Mouse (Mus musculus): ENCODE results near the gene Hoxa10. TPM values are rescaled to one million over a fixed set of nuclear protein-coding genes. Genes with fewer than 3 reads are reported as not detected.

Hoxa10 gene
- polyA plus RNA-seq, 1 experiment from 2014 or later: 0.18 TPM

DNA sequence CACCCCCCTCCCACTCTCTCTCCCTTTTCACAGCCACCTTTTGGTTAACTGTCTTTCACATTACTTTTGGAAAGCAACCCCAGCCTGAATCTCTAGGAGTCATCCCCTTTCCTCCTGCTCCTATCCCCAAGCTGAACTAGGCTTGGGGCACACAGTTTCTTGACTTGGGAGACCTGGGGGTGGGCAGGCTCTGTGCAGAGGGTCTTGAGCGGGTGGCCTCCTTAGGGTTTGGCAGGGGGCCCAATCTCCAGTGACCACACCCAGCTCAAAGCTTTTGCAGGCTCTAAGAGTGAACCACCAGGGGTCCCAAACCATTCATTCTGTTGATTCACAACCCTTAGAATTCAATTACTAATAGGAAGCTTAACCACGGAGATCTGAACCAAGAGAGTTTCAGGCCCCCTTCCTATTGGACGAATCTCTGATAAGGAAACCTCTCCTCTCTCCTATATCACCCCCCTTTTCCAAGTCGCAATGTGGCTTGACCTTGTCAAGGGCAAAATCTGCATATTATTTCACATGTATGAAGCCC lies 2.2 kb upstream of the Hoxa10 start:
- WGBS: 6% methylated on average over 4 of the region's 4 CpGs
- Histone ChIP-seq H3K4me2 (ENCODE audit: low read depth, low read length) (no peak overlapping the region), H3K9ac (ENCODE audit: low read length) (no peak overlapping the region), H3K36me3 (ENCODE audit: control insufficient read depth, insufficient read depth, low read length) (no peaks in the 10 kb centered on the region), H3K27ac (ENCODE audit: low read length) (no peak overlapping the region), H3K9me3 (replicated peaks; ENCODE audit: control insufficient read depth, low read length) (no peaks in the 10 kb centered on the region), H3K4me3 (replicated peaks; ENCODE audit: low read length) (no peak overlapping the region), H3K4me1 (ENCODE audit: control insufficient read depth, insufficient read depth, low read length) (peaks cover 8% of the 10 kb centered on the region), H3K27me3 (ENCODE audit: control insufficient read depth, insufficient read depth, low read length) (peaks cover 92% of the 10 kb centered on the region)
- ATAC-seq (ENCODE audit: insufficient read depth, low FRiP score): no peak

DNA sequence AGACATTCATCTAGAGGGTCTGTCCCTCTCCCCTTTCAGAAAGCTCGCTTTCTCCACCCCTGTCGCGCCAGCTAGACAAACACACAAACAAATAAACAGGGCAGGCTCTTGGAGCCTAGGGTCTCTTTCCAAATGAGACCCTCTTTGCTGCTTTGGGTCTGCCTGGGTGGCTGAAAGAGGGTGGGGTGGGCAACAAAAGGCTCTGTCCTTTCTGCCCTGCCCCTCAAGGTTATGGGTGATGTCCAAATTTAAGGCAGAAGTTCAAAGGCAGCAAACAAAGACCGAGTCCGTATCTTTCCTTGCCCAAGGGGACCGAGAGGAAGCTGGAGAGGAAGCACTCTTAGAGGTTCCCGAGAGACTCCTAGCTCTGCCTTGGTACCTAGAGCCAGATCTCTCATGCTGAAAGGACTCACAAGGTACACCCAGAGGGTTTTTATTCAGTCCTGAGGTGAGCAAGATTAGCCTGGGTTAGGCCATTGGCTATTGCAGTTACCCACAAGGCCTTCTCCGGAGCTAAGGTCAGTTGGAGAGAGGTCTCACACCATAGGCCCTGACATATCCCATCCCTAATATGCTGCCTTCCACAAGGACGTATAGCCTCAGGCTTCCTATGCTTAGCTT lies 457 bp upstream of the Hoxa10 start:
- H3K27ac ChIP-seq (ENCODE audit: low read length): no peak overlapping the region
- H3K9ac ChIP-seq (ENCODE audit: low read length): no peak overlapping the region
- 3% methylated on average over 9 of the region's 9 CpGs for whole genome bisulfite sequencing
- no peak overlapping the region for H3K4me3 ChIP-seq (replicated peaks; ENCODE audit: low read length)
- H3K27me3 ChIP-seq (ENCODE audit: control insufficient read depth, insufficient read depth, low read length): peaks cover 94% of the 10 kb centered on the region
- no peaks in the 10 kb centered on the region for H3K9me3 ChIP-seq (replicated peaks; ENCODE audit: control insufficient read depth, low read length)
- ATAC-seq (ENCODE audit: insufficient read depth, low FRiP score): no peak
- peaks cover 8% of the 10 kb centered on the region for H3K4me1 ChIP-seq (ENCODE audit: control insufficient read depth, insufficient read depth, low read length)
- no peaks in the 10 kb centered on the region for H3K36me3 ChIP-seq (ENCODE audit: control insufficient read depth, insufficient read depth, low read length)
- no peak overlapping the region for H3K4me2 ChIP-seq (ENCODE audit: low read depth, low read length)

DNA sequence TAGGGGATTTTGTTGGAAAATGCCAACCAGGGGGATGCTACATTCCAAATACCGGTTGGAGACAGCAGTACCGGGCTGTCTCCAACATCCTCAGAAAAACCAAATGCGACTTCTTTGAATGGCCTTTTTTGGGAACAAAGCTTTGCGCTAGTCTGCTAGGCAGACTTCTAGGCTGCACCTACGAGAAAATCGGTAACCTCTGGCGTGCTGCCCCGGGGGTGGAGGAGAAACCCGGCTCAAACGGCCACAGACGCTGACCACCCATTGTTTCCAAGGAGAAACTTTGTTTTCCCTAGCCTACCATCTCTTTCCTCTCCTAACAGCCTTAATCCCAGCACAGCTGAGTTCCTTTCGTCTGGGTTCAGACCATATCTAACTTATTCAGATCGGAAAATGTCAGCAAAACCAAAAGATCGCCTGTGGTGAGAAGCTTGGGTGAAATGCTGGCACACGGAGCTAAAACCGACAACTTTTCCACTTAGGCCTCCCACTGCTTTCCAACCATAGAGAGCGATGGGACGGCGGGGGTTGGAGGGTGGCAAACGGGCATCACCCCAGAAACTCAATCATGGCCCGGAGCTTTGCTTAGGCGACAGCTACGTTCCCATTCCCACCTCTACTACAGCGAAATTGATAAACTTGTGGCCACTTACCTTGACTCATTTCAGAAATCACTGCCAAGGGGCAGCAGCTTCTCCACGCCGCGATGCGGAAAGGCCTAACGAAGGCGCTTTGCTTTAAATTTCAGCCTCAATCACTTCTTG lies 847 bp downstream of the Hoxa10 start:
- Histone ChIP-seq H3K27me3 (ENCODE audit: control insufficient read depth, insufficient read depth, low read length) (peaks cover 94% of the 10 kb centered on the region), H3K4me3 (replicated peaks; ENCODE audit: low read length) (peak overlapping the region; percentile 19), H3K9me3 (replicated peaks; ENCODE audit: control insufficient read depth, low read length) (no peaks in the 10 kb centered on the region), H3K36me3 (ENCODE audit: control insufficient read depth, insufficient read depth, low read length) (no peaks in the 10 kb centered on the region), H3K27ac (ENCODE audit: low read length) (no peak overlapping the region), H3K4me1 (ENCODE audit: control insufficient read depth, insufficient read depth, low read length) (peaks cover 4% of the 10 kb centered on the region; the same call in 1 of the 2 replicates), H3K9ac (ENCODE audit: low read length) (no peak overlapping the region), H3K4me2 (ENCODE audit: low read depth, low read length) (peak overlapping the region; percentile 30)
- 2% methylated on average over 30 of the region's 30 CpGs for WGBS
- ATAC-seq (ENCODE audit: insufficient read depth, low FRiP score): no peak

DNA sequence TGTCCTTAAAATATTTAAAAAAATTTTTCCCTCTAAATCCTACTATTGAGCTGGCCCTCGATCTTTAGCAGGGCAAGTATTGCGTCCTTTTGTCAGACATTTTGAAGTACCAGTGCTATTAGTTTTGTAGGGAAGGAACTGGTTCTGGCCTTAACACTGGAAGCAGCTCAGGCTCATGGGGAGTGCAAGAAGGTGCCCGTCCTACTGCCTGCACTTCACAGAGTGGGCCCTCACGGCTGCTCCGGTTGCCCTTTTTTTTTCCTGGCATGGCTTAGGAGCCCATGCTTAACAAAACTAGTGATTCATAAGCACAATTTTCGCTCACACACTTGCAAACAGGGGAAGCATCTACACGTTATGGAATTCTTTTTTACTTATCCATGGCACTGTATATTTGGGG lies 1.7 kb downstream of the Hoxa10 start:
- WGBS: 3% methylated on average over 7 of the region's 7 CpGs

DNA sequence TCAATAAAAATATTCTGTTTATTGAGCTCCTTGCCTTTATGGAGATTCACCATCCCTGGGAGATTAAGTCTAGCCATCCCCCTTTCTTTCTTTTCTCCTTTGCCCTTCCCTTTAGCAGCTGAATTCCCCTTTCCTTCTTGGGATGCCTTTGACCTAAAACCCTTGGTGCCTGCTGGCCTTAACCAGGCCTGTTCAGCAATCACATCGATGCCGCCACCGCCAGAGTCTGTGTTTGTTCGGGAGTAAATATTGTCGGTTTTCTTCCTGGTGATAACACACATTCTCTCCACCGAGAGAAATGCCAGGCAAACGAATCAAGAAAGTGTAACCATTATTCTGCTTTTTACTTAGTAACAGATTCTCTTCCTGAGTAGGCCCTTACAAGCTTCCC lies 2.5 kb downstream of the Hoxa10 start:
- H3K27ac ChIP-seq (ENCODE audit: low read length): no peak overlapping the region
- peaks cover 92% of the 10 kb centered on the region for H3K27me3 ChIP-seq (ENCODE audit: control insufficient read depth, insufficient read depth, low read length)
- H3K36me3 ChIP-seq (ENCODE audit: control insufficient read depth, insufficient read depth, low read length): no peaks in the 10 kb centered on the region
- WGBS: 3% methylated on average over 7 of the region's 7 CpGs
- ATAC-seq (ENCODE audit: insufficient read depth, low FRiP score): no peak
- no peak overlapping the region for H3K4me2 ChIP-seq (ENCODE audit: low read depth, low read length)
- no peaks in the 10 kb centered on the region for H3K9me3 ChIP-seq (replicated peaks; ENCODE audit: control insufficient read depth, low read length)
- peaks cover 8% of the 10 kb centered on the region; the same call in 1 of the 2 replicates for H3K4me1 ChIP-seq (ENCODE audit: control insufficient read depth, insufficient read depth, low read length)
- no peak overlapping the region for H3K9ac ChIP-seq (ENCODE audit: low read length)
- H3K4me3 ChIP-seq (replicated peaks; ENCODE audit: low read length): no peak overlapping the region

More for the DNA sequence above, 1.7 kb downstream of the Hoxa10 start:
- Histone ChIP-seq H3K27ac (ENCODE audit: low read length) (no peak overlapping the region), H3K4me1 (ENCODE audit: control insufficient read depth, insufficient read depth, low read length) (peaks cover 6% of the 10 kb centered on the region; the same call in 1 of the 2 replicates), H3K4me2 (ENCODE audit: low read depth, low read length) (no peak overlapping the region), H3K9ac (ENCODE audit: low read length) (no peak overlapping the region), H3K9me3 (replicated peaks; ENCODE audit: control insufficient read depth, low read length) (no peaks in the 10 kb centered on the region), H3K4me3 (replicated peaks; ENCODE audit: low read length) (no peak overlapping the region), H3K27me3 (ENCODE audit: control insufficient read depth, insufficient read depth, low read length) (peaks cover 93% of the 10 kb centered on the region), H3K36me3 (ENCODE audit: control insufficient read depth, insufficient read depth, low read length) (no peaks in the 10 kb centered on the region)
- no peak for ATAC-seq (ENCODE audit: insufficient read depth, low FRiP score)

DNA sequence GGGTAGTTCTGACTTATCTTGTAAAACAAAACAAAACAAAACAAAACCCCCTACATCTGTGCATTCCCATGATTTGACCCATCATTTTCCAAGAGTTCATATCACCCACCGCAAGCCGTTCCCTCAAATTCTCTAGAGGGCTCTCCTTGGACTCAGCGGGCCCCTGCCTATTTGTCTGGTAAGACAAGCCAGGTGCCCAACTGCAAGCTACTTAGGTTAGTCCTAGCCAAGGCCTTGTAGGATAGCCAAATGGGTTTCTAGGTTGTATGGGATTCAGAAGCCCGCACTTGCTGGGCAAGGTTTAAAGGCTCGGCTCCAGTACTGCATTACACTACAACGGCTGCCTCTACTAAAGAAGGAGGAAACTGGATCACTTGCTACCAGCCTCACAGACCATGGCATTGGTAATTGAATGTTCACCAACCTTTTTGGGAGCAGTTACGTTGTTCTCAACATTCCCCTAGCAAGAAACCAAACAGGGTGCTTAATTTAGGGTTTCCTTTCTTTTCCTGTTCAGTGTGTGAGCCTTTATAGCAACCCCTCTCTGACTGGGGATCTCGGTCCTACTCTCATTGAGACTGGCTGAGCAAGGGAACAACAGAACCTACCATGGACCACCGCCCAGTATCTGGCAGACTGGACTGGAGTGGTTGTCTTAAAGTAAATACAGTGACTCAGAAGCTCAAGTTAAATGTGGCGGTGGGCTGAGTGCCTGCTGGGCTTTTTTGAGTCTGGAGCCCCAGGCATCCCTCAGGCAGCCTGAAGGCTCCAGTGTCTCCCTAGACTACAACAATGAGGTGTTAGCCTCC lies 3.1 kb downstream of the Hoxa10 start:
- H3K4me1 ChIP-seq (ENCODE audit: control insufficient read depth, insufficient read depth, low read length): peaks cover 8% of the 10 kb centered on the region; the same call in 1 of the 2 replicates
- H3K4me3 ChIP-seq (replicated peaks; ENCODE audit: low read length): no peak overlapping the region
- ATAC-seq (ENCODE audit: insufficient read depth, low FRiP score): no peak
- peaks cover 92% of the 10 kb centered on the region for H3K27me3 ChIP-seq (ENCODE audit: control insufficient read depth, insufficient read depth, low read length)
- no peak overlapping the region for H3K27ac ChIP-seq (ENCODE audit: low read length)
- H3K9me3 ChIP-seq (replicated peaks; ENCODE audit: control insufficient read depth, low read length): no peaks in the 10 kb centered on the region
- H3K36me3 ChIP-seq (ENCODE audit: control insufficient read depth, insufficient read depth, low read length): no peaks in the 10 kb centered on the region
- WGBS: 10% methylated on average over 10 of the region's 10 CpGs
- no peak overlapping the region for H3K4me2 ChIP-seq (ENCODE audit: low read depth, low read length)
- no peak overlapping the region for H3K9ac ChIP-seq (ENCODE audit: low read length)

DNA sequence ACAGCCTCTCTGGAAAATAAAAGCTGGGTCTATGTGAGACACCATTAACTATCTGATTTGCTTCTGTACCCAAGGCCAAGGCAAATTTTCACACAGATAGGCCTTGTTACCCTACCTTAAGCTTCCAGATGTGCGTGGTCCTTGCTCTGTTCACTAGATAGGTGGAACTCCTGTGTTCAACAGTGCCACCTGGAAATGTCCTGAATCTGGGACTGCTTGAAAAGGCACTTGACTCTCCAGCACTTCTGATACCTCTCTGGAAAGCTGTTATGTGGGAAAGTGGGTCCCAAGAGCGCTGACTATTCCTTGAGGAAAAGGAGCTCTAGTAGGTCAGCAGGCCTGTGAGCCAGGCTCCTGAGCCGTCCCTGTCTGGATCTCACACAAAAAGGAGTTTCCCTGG lies 3.8 kb downstream of the Hoxa10 start:
- 18% methylated on average over 3 of the region's 3 CpGs for WGBS
- Histone ChIP-seq H3K36me3 (ENCODE audit: control insufficient read depth, insufficient read depth, low read length) (no peaks in the 10 kb centered on the region), H3K4me1 (ENCODE audit: control insufficient read depth, insufficient read depth, low read length) (peaks cover 8% of the 10 kb centered on the region; the same call in 1 of the 2 replicates), H3K9me3 (replicated peaks; ENCODE audit: control insufficient read depth, low read length) (no peaks in the 10 kb centered on the region), H3K9ac (ENCODE audit: low read length) (no peak overlapping the region), H3K4me2 (ENCODE audit: low read depth, low read length) (no peak overlapping the region), H3K4me3 (replicated peaks; ENCODE audit: low read length) (no peak overlapping the region), H3K27ac (ENCODE audit: low read length) (no peak overlapping the region), H3K27me3 (ENCODE audit: control insufficient read depth, insufficient read depth, low read length) (peaks cover 91% of the 10 kb centered on the region)
- ATAC-seq (ENCODE audit: insufficient read depth, low FRiP score): no peak

DNA sequence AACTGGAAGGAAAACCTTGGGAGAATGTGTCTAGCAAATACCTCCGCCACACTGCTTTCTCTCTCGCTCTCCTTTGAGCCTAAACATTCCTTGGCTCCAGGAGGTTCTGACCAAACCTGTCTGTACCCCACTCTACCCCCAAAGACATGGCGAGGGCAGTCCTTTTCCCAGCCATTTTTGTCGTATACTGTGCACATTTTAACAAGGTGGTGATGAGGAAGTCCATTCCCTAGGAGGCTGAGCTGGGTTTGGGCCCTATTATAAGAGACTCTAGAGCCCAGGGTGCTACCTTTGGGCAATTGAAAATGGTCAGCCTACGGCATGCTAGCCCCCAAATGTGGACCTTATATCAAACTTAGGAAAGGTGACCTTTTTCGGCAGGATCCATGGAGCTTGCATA lies 4.8 kb downstream of the Hoxa10 start:
- H3K9me3 ChIP-seq (replicated peaks; ENCODE audit: control insufficient read depth, low read length): no peaks in the 10 kb centered on the region
- H3K4me2 ChIP-seq (ENCODE audit: low read depth, low read length): no peak overlapping the region
- no peak for ATAC-seq (ENCODE audit: insufficient read depth, low FRiP score)
- no peak overlapping the region for H3K4me3 ChIP-seq (replicated peaks; ENCODE audit: low read length)
- no peak overlapping the region for H3K9ac ChIP-seq (ENCODE audit: low read length)
- no peaks in the 10 kb centered on the region for H3K36me3 ChIP-seq (ENCODE audit: control insufficient read depth, insufficient read depth, low read length)
- peaks cover 87% of the 10 kb centered on the region for H3K27me3 ChIP-seq (ENCODE audit: control insufficient read depth, insufficient read depth, low read length)
- WGBS: 21% methylated on average over 6 of the region's 6 CpGs
- H3K4me1 ChIP-seq (ENCODE audit: control insufficient read depth, insufficient read depth, low read length): peaks cover 8% of the 10 kb centered on the region; the same call in 1 of the 2 replicates
- no peak overlapping the region for H3K27ac ChIP-seq (ENCODE audit: low read length)

Measured in stomach, embryonic 16.5 days (tissue).